Mouse (Mus musculus) ovary, adult 10 weeks (tissue): ENCODE measurements around the gene Il18r1. TPM values are rescaled to one million over a fixed set of nuclear protein-coding genes. Genes with fewer than 3 reads are reported as not detected.

ENCODE experiments used
- polyA plus RNA-seq: library from polyadenylated mRNA; stranded (reverse); fragments of 350-450 nt; fragmentation: Illumina TruSeq; extraction: RNeasy Lipid Tissue Mini Kit (QIAGEN cat#74804); gene quantifications from one replicate; pipeline ENCODE4 v1.2.3, GENCODE M21; 2014

The Il18r1 gene
- 4.5 TPM for polyA plus RNA-seq

DNA sequence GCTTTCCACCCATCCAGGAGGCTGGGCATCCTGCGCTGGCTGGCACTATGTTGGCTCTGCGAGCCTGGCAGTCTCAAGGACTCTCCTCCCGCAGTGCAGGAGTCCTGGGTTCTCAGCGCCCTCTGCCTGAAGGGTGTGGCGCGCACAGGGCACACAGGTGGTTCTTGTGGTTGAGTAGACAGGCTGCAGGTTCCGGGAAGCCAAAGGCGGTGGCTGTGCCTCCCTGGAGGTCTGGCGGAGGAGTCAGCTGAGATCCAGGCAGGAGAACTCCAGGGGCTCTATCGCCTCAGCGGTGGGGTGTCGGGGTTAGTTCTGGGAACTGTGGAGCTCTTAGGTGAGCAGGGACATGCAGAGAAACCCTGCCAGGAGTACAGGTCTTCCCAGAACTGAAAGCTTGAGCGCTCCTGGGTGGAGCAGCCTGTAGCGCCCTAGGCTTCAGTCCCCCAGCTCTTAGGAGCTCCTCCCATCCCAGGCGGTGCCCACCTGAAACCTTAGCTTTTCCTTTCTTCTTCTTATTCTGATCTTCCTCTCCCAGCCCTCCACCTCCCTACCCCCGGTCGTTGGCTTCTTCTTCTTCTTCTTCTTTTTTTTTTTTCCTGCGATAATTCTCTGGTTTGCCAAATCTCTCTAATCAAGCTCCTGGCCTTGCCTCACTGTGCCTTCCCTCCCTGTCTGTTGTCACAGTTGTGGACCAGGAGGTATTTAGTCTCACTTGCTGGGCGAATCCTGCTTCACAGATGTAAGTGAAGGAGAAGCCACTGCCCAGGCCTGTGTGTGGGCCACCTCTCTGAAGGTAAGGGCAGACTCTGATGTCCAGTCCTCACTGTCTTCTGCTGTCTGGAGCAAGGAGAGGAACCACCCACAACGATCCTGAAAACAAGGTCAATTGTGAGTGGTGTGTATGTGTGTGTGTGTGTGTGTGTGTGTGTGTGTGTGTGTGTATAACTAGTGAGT lies at the start of gene Il18r1:
Gene Il18r1 (plus strand): TSS at position 76 of the 954 bp plus-strand sequence.

DNA sequence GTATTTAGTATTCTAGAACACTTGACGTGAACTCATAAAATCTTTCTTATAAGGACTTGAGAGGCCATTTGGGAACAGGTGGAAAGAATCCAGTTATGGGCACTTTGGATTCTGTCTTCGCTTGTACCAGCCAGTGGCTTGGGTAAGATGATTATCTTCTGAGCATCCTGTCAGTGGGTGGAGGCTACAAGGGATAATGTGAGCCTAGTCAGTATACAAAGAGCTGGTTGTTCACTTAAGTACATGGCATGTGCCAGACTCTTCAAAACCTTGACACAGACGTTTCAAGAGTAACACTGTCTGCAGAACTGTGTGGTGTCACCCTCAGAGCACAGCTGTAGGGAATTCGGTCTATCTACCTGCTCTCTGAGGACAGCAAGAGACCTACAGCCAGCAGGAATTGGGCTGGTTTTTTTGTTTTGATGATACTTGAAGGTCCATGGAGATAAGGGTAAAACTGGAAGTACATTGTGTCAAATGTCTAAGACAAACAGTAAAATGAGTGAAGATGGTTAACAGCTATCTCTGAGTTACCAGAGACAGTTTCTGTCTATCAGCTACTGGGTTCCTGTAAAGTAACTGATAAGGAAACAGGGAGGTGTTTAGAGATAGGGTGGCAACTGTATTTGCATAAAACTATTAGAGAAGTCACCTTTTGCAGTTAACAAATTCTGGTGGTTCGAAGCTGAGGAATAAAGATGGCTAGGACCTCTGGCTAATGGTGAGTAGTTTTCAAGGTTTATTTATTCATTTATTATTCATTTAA lies 36.3 kb upstream of the Il18r1 start, which contains the start of gene Il1rl1:
Gene Il1rl1 (plus strand): TSS at position 661 of the 766 bp plus-strand sequence.

DNA sequence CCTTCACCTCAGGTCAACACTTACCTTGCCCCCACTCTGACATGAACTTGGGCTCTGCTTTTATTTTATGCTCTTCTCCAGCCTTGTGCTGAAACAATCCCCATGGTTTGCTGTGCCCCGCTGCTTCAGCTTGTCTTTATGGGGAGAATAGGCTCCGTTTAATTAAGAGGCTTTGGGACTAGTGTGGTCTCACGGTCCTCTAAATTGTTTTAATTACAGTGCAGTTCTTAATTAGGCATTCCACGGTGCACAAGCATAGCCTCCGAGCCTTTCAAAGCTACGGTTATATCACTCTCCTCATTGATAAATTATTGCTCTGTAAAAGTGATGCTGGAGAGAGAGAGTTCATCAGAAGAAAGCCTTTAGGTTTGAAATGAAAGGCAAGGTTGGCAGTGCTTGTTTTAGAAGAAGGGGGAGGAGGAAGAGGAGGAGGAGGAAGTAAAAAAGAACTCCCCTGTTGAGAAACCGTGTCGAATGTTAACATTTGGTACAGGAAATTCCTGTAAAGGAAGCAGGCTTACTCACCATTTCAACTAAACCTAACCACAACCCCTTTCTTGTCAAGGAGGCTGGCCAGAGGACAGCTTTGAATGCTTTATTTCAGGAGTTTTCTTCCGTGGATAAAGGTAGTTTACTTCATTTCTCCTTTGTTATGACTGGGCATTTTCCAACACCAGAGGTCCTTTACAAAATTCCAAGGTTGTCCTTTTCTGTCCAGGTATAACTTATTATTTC lies 49.7 kb downstream of the Il18r1 start, which contains the start of gene Il18rap:
Gene Il18rap (plus strand): TSS at position 512 of the 735 bp plus-strand sequence.

Other genes starting within 250 kb of the Il18r1 start
- 61.5 TPM for gene Il1r1, start 240.5 kb upstream of the Il18r1 start, polyA plus RNA-seq
- 16.6 TPM for gene Il1rl2, start 140.9 kb upstream of the Il18r1 start, polyA plus RNA-seq
- gene Il1rl1, start 36.0 kb upstream of the Il18r1 start, polyA plus RNA-seq: 5.7 TPM
- 0.60 TPM for gene Il18rap, start 49.8 kb downstream of the Il18r1 start, polyA plus RNA-seq
- gene Slc9a4, start 114.5 kb downstream of the Il18r1 start, polyA plus RNA-seq: 0.46 TPM
- 0.43 TPM for gene Slc9a2, start 215.0 kb downstream of the Il18r1 start, polyA plus RNA-seq